Mouse (Mus musculus) embryo, embryonic 9.5 days (tissue): ENCODE data around the gene Cbx5.

ENCODE experiments used
- DNase-seq: peaks from one replicate; pipeline ENCODE4 v3.0.0-alpha.2; 2017; ENCODE audit errors: extremely low spot score

The Cbx5 gene

DNA sequence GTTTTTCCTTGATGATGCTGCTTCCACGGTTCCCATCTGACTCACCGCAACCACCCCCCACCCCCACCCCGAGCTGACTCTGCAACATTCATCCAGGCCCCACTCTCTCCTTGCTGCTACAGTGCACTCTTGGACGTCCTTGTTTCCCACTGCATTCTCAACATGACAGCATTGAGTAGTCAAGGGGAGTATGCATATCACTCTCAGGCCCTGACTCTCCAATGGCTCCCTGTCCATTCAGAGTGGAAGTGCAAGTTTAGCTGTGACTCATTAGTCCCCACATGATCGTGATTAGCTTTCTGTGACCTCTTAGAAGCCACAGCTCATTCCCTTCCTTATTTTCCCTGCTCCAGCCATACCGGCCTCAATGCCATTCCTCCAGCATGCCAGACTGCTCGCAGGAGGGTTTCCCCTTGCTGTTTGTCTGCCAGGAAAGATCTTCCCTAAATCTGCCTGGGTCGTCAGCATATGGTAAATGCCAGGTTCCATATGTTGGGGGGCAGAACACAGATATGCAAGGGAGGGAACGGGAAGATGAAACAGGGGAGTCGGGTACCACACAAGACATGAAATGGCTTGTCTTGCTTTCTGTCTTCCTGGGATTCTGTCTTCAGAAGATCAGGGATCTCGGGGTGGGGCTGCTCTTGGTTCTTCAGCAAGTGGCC, 93.8 kb downstream of the Cbx5 start:
- DNase-seq, result no peak

DNA sequence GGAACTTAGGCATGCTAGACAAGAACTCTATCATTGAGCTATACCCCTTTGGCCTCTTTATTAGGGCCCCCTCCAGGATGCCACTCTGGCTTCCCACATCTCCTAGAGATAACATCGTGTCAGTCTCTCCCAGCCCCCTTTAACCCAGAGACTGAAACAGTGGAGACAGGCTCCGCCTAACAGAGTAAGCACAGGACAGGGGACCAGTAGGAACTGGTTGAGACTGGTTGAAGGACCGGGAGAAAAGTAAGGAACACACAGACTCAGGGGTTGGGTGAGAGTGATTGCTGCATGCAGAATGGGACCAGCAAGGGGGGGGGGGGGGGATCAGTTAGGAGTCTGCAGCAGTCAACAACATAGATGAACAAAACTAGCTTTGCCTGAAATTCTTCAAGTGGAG, 95.4 kb downstream of the Cbx5 start:
- DNase-seq, result no peak
